Mouse (Mus musculus) E14TG2a.4 (cell line): ENCODE results near the gene Klhl31.

Source experiments
- CTCF ChIP-seq: conservative IDR thresholded peaks from 2 replicates; pipeline ENCODE4 v1.5.1; 2014; ENCODE audit warnings: low read length
- NANOG ChIP-seq: IDR thresholded peaks from 2 replicates; pipeline ENCODE4 v1.6.1; 2014; ENCODE audit warnings: borderline replicate concordance, low read length, mixed read lengths
- POU5F1 ChIP-seq: IDR thresholded peaks from 2 replicates; pipeline ENCODE4 v1.6.1; 2014; ENCODE audit warnings: low read length, borderline replicate concordance

GRCm38 (mm10) chr9:77685825-77686500, 49.7 kb downstream of the Klhl31 start:
- no peak for TF ChIP-seq CTCF
- TF ChIP-seq NANOG = no peak
- no peak for TF ChIP-seq POU5F1
